Mouse (Mus musculus) stomach, postnatal 0 days (tissue): Measurements from ENCODE around the gene Atp8a2. TPM values are rescaled to one million over a fixed set of nuclear protein-coding genes. Genes with fewer than 3 reads are reported as not detected.
"Not testable (repeated sequence)": the region's sequence is repeated elsewhere in the genome, so short reads cannot be mapped to it uniquely, and the experiment has no call there.

ENCODE experiments used
- ATAC-seq: fragments of 200-750 bp; cut with Nextera tagmentation; 2 replicates; pipeline ENCODE4 v1.8.0; 2017; ENCODE audit not compliant: low FRiP score, low TSS enrichment
- DNase-seq: peaks from one replicate; pipeline ENCODE4 v3.0.0-alpha.2; 2016; ENCODE audit warnings: low spot score
- H3K27ac ChIP-seq: fragments of 300-500 bp; sonication (generic); replicated peaks from 2 replicates; pipeline ENCODE4 v1.5.1; 2014; ENCODE audit warnings: mild to moderate bottlenecking, control low read depth
- H3K27me3 ChIP-seq: fragments of 300-500 bp; sonication (generic); 2 replicates; pipeline ENCODE4 v1.6.1; 2014; ENCODE audit warnings: low read length; ENCODE audit not compliant: control insufficient read depth, insufficient read depth
- H3K36me3 ChIP-seq: fragments of 300-500 bp; sonication (generic); 2 replicates; pipeline ENCODE4 v1.6.1; 2014; ENCODE audit warnings: low read length, mixed read lengths; ENCODE audit not compliant: control insufficient read depth, insufficient read depth
- H3K4me1 ChIP-seq: fragments of 300-500 bp; sonication (generic); replicated peaks from 2 replicates; pipeline ENCODE4 v1.6.1; 2014; ENCODE audit warnings: antibody characterized with exemption; ENCODE audit not compliant: control insufficient read depth, insufficient read depth
- H3K4me2 ChIP-seq: fragments of 300-500 bp; sonication (generic); replicated peaks from 2 replicates; pipeline ENCODE4 v1.6.1; 2014; ENCODE audit warnings: low read depth, mild to moderate bottlenecking, control low read depth, moderate library complexity
- H3K4me3 ChIP-seq: fragments of 300-500 bp; sonication (generic); 2 replicates; pipeline ENCODE4 v1.5.1; 2014; ENCODE audit warnings: low read depth, low read length, control low read depth
- H3K9ac ChIP-seq: fragments of 300-500 bp; sonication (generic); 2 replicates; pipeline ENCODE4 v1.6.1; 2014; ENCODE audit warnings: mild to moderate bottlenecking, low read length, control low read depth, mixed read lengths
- H3K9me3 ChIP-seq: fragments of 300-500 bp; sonication (generic); 2 replicates; pipeline ENCODE4 v1.6.1; 2016; ENCODE audit warnings: low read length; ENCODE audit not compliant: control insufficient read depth
- CTCF ChIP-seq: IDR thresholded peaks from 2 replicates; pipeline ENCODE4 v1.5.1; 2016; ENCODE audit warnings: antibody characterized with exemption, low read depth, mild to moderate bottlenecking, moderate library complexity
- EP300 ChIP-seq: optimal IDR thresholded peaks from 2 replicates; pipeline ENCODE3; 2016; ENCODE audit warnings: antibody characterized with exemption
- WGBS: fragments of 180-500 bp; shearing (Covaris S2); extraction: QIAGEN DNeasy Blood & Tissue Kit; methylation state at CpG from one replicate; pipeline ENCODE4 v1.1.7; 2014; 5-methylcytosine and 5-hydroxymethylcytosine counted together
- polyA plus RNA-seq: library from polyadenylated mRNA; unstranded; fragments of >200 nt; fragmentation: Nextera tagmentation; extraction: Ambion mirVana; gene quantifications from 2 replicates; pipeline ENCODE4 v1.2.1, GENCODE M21; 2015

Gene Atp8a2
- polyA plus RNA-seq, 1 experiment from 2014 or later, result 6.3 TPM

GRCm38 (mm10) chr14:59829580-59829979, 367.4 kb downstream of the Atp8a2 start:
- DNase-seq (no peak), ATAC-seq (no peak)
- Histone ChIP-seq H3K36me3 (no peaks in the 10 kb centered on the region), H3K4me1 (no peaks in the 10 kb centered on the region), H3K9me3 (no peaks in the 10 kb centered on the region), H3K4me2 (no peak overlapping the region), H3K9ac (no peak overlapping the region), H3K27ac (no peak overlapping the region), H3K4me3 (no peak overlapping the region), H3K27me3 (no peaks in the 10 kb centered on the region)
- TF ChIP-seq CTCF (no peak), EP300 (no peak)
- WGBS, result 55% methylated on average over 5 of the region's 5 CpGs

GRCm38 (mm10) chr14:59827409-59827808, 369.6 kb downstream of the Atp8a2 start:
- no peak overlapping the region for H3K9ac ChIP-seq
- no peaks in the 10 kb centered on the region for H3K27me3 ChIP-seq
- TF ChIP-seq CTCF, result no peak
- TF ChIP-seq EP300, result no peak
- WGBS, result 37% methylated on average over 5 of the region's 5 CpGs
- no peak overlapping the region for H3K27ac ChIP-seq
- no peaks in the 10 kb centered on the region for H3K9me3 ChIP-seq
- H3K4me1 ChIP-seq, result no peaks in the 10 kb centered on the region
- no peak overlapping the region for H3K4me3 ChIP-seq
- no peak overlapping the region for H3K4me2 ChIP-seq
- no peak for ATAC-seq
- no peak for DNase-seq
- H3K36me3 ChIP-seq, result no peaks in the 10 kb centered on the region

DNA sequence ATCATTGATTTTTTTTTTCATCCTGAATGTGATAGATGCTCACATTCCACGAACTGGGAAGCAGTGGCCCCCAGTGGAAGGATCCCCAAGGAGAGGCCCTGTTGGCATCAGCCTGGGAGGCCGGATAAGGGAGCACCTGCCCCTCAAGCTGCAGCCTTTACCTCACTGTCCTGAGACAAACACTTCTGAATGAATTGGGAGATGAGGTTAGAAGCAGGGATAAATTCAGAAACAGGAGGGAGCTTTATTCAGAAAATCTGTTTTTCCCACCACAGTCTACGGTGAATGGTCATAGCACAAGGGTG, 376.9 kb downstream of the Atp8a2 start:
- ATAC-seq (no peak), DNase-seq (no peak)
- H3K4me3 ChIP-seq, result no peak overlapping the region
- no peaks in the 10 kb centered on the region for H3K4me1 ChIP-seq
- H3K27me3 ChIP-seq, result no peaks in the 10 kb centered on the region
- 61% methylated on average over 3 of the region's 3 CpGs for WGBS
- no peaks in the 10 kb centered on the region for H3K9me3 ChIP-seq
- H3K36me3 ChIP-seq, result no peaks in the 10 kb centered on the region
- H3K4me2 ChIP-seq, result no peak overlapping the region
- no peak overlapping the region for H3K9ac ChIP-seq
- TF ChIP-seq EP300 (no peak), CTCF (no peak)
- no peak overlapping the region for H3K27ac ChIP-seq

DNA sequence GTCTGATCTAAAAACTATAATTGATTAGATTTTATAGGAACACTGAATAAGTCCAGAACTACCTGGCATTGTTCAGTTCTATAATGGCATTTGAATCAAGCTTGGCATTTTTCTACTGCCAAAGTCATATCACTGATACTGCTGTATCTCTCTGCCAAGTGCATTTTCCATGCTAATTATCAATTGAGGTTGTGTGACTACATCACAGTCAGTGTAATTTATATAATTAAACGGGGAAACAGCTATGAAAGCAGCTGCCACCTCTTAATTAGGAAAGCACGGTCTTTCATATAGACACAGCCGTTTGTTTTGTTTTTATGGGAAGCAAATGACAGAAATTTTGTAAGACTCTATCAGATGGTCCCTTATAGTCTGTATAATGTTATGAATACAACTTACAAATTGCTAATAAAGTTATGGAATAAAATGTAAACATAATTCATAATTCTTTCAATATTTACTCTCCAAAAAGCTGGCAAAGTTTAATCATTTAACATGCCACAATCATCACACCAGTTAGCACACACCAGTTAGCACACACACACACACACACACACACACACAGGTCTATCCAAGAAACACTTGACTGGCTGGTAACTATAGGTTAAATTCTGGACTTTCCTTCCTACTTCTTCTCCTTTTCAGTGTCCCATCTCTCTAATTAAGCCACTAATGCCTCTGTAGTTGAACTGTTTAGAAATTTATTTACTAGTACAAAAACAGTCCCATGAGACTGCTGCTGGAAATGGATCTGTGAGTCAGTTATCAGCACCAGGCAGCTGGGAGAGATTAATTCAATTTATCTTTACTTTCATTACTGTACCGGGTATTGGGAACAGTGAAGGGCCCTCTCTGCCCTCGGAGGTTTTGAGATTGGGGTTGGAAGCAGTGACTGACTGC, 377.5 kb downstream of the Atp8a2 start:
- peak; percentile 55 for DNase-seq
- no peak overlapping the region for H3K27ac ChIP-seq
- H3K4me2 ChIP-seq, result no peak overlapping the region
- H3K9ac ChIP-seq, result no peak overlapping the region
- 54% methylated on average over 5 of the region's 5 CpGs for WGBS
- no peaks in the 10 kb centered on the region for H3K27me3 ChIP-seq
- ATAC-seq, result no peak
- no peaks in the 10 kb centered on the region for H3K9me3 ChIP-seq
- H3K36me3 ChIP-seq, result no peaks in the 10 kb centered on the region
- no peak for TF ChIP-seq EP300
- no peak for TF ChIP-seq CTCF
- no peaks in the 10 kb centered on the region for H3K4me1 ChIP-seq
- no peak overlapping the region for H3K4me3 ChIP-seq

- not testable (repeated sequence) for H3K9me3 ChIP-seq, H3K9ac ChIP-seq, H3K27me3 ChIP-seq, H3K4me3 ChIP-seq, H3K4me2 ChIP-seq, H3K4me1 ChIP-seq, H3K36me3 ChIP-seq, H3K27ac ChIP-seq
- WGBS, result 82% methylated on average over 2 of the region's 2 CpGs
- ATAC-seq (peak; percentile 56), DNase-seq (peak; percentile 45)
Observed at GRCm38 (mm10) chr14:59810316-59810715, 386.7 kb downstream of the Atp8a2 start.

- WGBS, result 77% methylated on average over 4 of the region's 4 CpGs
- TF ChIP-seq CTCF, result no peak
- TF ChIP-seq EP300, result no peak
- no peaks in the 10 kb centered on the region for H3K27me3 ChIP-seq
- H3K4me3 ChIP-seq, result no peak overlapping the region
- H3K9me3 ChIP-seq, result no peaks in the 10 kb centered on the region
- H3K36me3 ChIP-seq, result no peaks in the 10 kb centered on the region
- H3K9ac ChIP-seq, result no peak overlapping the region
- ATAC-seq, result no peak
- no peaks in the 10 kb centered on the region for H3K4me1 ChIP-seq
- no peak overlapping the region for H3K4me2 ChIP-seq
- H3K27ac ChIP-seq, result no peak overlapping the region
- DNase-seq, result no peak
Observed at GRCm38 (mm10) chr14:59809790-59810189, 387.2 kb downstream of the Atp8a2 start.
